Mouse (Mus musculus): ENCODE measurements around the gene Ap1ar. TPM values are rescaled to one million over a fixed set of nuclear protein-coding genes. Genes with fewer than 3 reads are reported as not detected.
A peak's percentile ranks its signal among the peaks of the same experiment; 100 is the strongest.

Ap1ar gene
- polyA plus RNA-seq, 1 experiment from 2014 or later = 105 TPM

- no peaks in the 10 kb centered on the region for H3K27me3 ChIP-seq (replicated peaks)
- no peak overlapping the region for H3K27ac ChIP-seq (replicated peaks)
- peaks cover 61% of the 10 kb centered on the region for H3K36me3 ChIP-seq
- H3K4me1 ChIP-seq = no peaks in the 10 kb centered on the region
- 89% methylated on average over 7 of the region's 7 CpGs for WGBS
- no peaks in the 10 kb centered on the region for H3K9me3 ChIP-seq (replicated peaks)
- H3K4me3 ChIP-seq (replicated peaks) = no peak overlapping the region
- H3K4me2 ChIP-seq = no peak overlapping the region
- H3K9ac ChIP-seq (replicated peaks) = no peak overlapping the region
- no peak for ATAC-seq (ENCODE audit: low FRiP score)
These were observed 28.2 kb downstream of the Ap1ar start for GRCm38 (mm10) chr3:127809103-127809502.

- no peak for ATAC-seq (ENCODE audit: low FRiP score)
- no peak overlapping the region for H3K4me2 ChIP-seq
- peaks cover 49% of the 10 kb centered on the region for H3K36me3 ChIP-seq
- WGBS = 20% methylated on average over 5 of the region's 5 CpGs
- no peaks in the 10 kb centered on the region for H3K9me3 ChIP-seq (replicated peaks)
- no peak overlapping the region for H3K4me3 ChIP-seq (replicated peaks)
- H3K27ac ChIP-seq (replicated peaks) = no peak overlapping the region
- no peaks in the 10 kb centered on the region for H3K4me1 ChIP-seq
- H3K9ac ChIP-seq (replicated peaks) = no peak overlapping the region
- H3K27me3 ChIP-seq (replicated peaks) = no peaks in the 10 kb centered on the region
These were observed 29.5 kb downstream of the Ap1ar start for GRCm38 (mm10) chr3:127807846-127808245.

DNA sequence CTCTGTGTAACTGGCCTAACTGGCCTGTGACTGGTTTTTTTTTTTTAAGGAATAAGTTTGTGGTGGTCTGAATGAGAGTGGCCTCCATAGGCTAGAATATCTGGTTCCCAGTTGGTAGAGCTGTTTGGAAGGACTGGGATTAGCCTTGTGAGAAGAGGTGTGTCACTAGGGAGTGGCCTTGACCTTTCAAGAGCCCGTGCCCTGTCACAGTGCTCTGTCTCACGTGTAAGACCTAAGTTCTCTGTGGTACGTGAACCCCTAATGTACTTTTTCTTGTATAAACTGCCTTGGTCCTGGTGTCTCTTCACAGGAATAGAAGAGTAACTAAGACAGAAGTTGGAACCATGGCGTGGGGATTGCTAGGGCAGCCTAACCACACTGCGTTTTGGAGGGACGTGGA, 31.3 kb downstream of the Ap1ar start:
- Histone ChIP-seq H3K4me1 (no peaks in the 10 kb centered on the region), H3K27me3 (replicated peaks) (no peaks in the 10 kb centered on the region), H3K9me3 (replicated peaks) (no peaks in the 10 kb centered on the region), H3K9ac (replicated peaks) (no peak overlapping the region), H3K27ac (replicated peaks) (no peak overlapping the region), H3K4me3 (replicated peaks) (no peak overlapping the region), H3K36me3 (peaks cover 37% of the 10 kb centered on the region), H3K4me2 (no peak overlapping the region)
- no peak for ATAC-seq (ENCODE audit: low FRiP score)
- WGBS = 96% methylated on average over 6 of the region's 6 CpGs

DNA sequence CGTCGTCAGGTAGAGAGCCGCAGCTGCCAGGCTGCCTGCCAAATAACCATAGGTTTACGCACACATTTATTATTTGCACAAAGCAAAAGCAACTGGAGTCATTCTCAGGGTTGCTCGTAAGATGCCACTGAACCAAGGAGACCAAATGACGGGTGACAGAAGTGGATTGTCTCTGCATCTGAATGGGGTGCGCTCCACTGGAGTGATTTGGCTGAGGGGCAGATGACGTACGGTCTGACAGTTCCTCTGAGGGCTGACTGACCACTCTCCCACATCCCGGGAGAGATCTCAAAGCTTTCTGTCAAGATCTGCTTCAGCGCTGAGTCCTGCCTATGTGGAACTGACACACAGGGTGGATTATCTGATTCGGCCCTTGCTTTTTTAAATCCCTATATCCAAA, 32.3 kb downstream of the Ap1ar start:
- 70% methylated on average over 12 of the region's 12 CpGs for WGBS
- H3K4me2 ChIP-seq = no peak overlapping the region

DNA sequence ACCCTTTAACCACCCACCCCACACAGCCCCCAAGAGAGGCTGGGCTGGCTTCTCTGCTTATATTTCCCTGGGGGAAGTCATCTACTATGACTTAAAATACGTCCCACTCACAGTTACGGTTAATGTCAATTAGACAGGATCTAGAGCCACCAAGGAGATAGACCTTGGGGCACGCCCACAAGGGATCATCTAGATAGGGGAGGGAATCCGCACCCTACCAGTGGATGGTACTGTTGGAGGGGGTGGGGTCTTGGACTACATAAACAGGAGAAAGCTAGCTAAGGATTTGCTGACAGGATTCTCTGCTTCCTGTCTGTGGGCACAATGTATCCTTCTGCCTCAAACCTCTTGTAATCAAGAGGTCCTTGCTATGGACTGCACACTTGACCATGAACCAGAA, 32.9 kb downstream of the Ap1ar start:
- Histone ChIP-seq H3K9me3 (replicated peaks) (no peaks in the 10 kb centered on the region), H3K27me3 (replicated peaks) (no peaks in the 10 kb centered on the region), H3K4me2 (no peak overlapping the region), H3K4me1 (no peaks in the 10 kb centered on the region), H3K4me3 (replicated peaks) (no peak overlapping the region), H3K36me3 (peaks cover 26% of the 10 kb centered on the region), H3K27ac (replicated peaks) (no peak overlapping the region), H3K9ac (replicated peaks) (no peak overlapping the region)
- no peak for ATAC-seq (ENCODE audit: low FRiP score)
- WGBS = 93% methylated on average over 4 of the region's 4 CpGs

More for the DNA sequence above, 32.3 kb downstream of the Ap1ar start:
- no peak overlapping the region for H3K27ac ChIP-seq (replicated peaks)
- no peak overlapping the region for H3K9ac ChIP-seq (replicated peaks)
- H3K9me3 ChIP-seq (replicated peaks) = no peaks in the 10 kb centered on the region
- no peak overlapping the region for H3K4me3 ChIP-seq (replicated peaks)
- no peaks in the 10 kb centered on the region for H3K27me3 ChIP-seq (replicated peaks)
- H3K36me3 ChIP-seq = peaks cover 31% of the 10 kb centered on the region
- ATAC-seq (ENCODE audit: low FRiP score) = no peak
- no peaks in the 10 kb centered on the region for H3K4me1 ChIP-seq

DNA sequence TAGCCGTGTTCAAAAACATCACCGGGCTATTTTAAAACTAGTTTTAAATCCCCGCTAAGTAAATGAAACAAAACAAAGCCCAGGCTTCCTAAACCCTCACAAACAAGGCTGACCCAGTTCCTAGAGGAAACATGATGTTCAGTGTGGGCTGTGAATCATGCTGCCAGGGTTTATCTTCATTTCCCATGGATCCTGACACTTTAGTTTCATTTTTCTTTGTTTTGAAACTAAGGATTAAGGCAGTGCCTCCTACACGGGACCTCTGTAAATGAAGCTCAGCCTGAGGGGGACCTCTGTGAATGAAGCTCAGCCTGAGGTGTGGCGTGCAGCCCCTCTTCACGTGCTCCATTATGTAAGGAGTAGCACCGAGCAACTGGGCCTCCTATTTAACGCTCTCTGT, 34.5 kb downstream of the Ap1ar start:
- 62% methylated on average over 8 of the region's 8 CpGs for WGBS
- no peak overlapping the region for H3K4me2 ChIP-seq
- no peaks in the 10 kb centered on the region for H3K9me3 ChIP-seq (replicated peaks)
- no peaks in the 10 kb centered on the region for H3K27me3 ChIP-seq (replicated peaks)
- no peak overlapping the region for H3K9ac ChIP-seq (replicated peaks)
- peaks cover 10% of the 10 kb centered on the region for H3K36me3 ChIP-seq
- no peak for ATAC-seq (ENCODE audit: low FRiP score)
- H3K4me1 ChIP-seq = no peaks in the 10 kb centered on the region
- H3K27ac ChIP-seq (replicated peaks) = no peak overlapping the region
- H3K4me3 ChIP-seq (replicated peaks) = no peak overlapping the region

GRCm38 (mm10) chr3:127801162-127801561, 36.2 kb downstream of the Ap1ar start:
- 0 out of 2 replicates have a peak, but pooled peaks cover under 1% of the 10 kb centered on the region for H3K36me3 ChIP-seq
- H3K9ac ChIP-seq (replicated peaks) = no peak overlapping the region
- H3K9me3 ChIP-seq (replicated peaks) = no peaks in the 10 kb centered on the region
- no peak overlapping the region for H3K4me3 ChIP-seq (replicated peaks)
- H3K4me1 ChIP-seq = no peaks in the 10 kb centered on the region
- WGBS = 92% methylated on average over 8 of the region's 8 CpGs
- H3K27ac ChIP-seq (replicated peaks) = no peak overlapping the region
- H3K27me3 ChIP-seq (replicated peaks) = no peaks in the 10 kb centered on the region
- no peak overlapping the region for H3K4me2 ChIP-seq
- ATAC-seq (ENCODE audit: low FRiP score) = no peak

GRCm38 (mm10) chr3:127796271-127796670, 41.1 kb downstream of the Ap1ar start:
- H3K27ac ChIP-seq (replicated peaks) = no peak overlapping the region
- H3K9me3 ChIP-seq (replicated peaks) = no peaks in the 10 kb centered on the region
- WGBS = 94% methylated on average over 7 of the region's 7 CpGs
- no peak for ATAC-seq (ENCODE audit: low FRiP score)
- H3K9ac ChIP-seq (replicated peaks) = no peak overlapping the region
- no peak overlapping the region for H3K4me2 ChIP-seq
- H3K4me1 ChIP-seq = peaks cover under 1% of the 10 kb centered on the region
- H3K36me3 ChIP-seq = no peaks in the 10 kb centered on the region
- peaks cover 6% of the 10 kb centered on the region; the same call in 1 of the 2 replicates for H3K27me3 ChIP-seq (replicated peaks)
- no peak overlapping the region for H3K4me3 ChIP-seq (replicated peaks)

- Histone ChIP-seq H3K4me3 (replicated peaks) (no peak overlapping the region), H3K9ac (replicated peaks) (no peak overlapping the region), H3K4me1 (peaks cover 6% of the 10 kb centered on the region), H3K9me3 (replicated peaks) (no peaks in the 10 kb centered on the region), H3K27me3 (replicated peaks) (peaks cover 8% of the 10 kb centered on the region; the same call in 1 of the 2 replicates), H3K27ac (replicated peaks) (no peak overlapping the region), H3K4me2 (no peak overlapping the region), H3K36me3 (no peaks in the 10 kb centered on the region)
- ATAC-seq (ENCODE audit: low FRiP score) = no peak
- whole genome bisulfite sequencing = 97% methylated on average over 3 of the region's 3 CpGs
These were observed 41.6 kb downstream of the Ap1ar start for GRCm38 (mm10) chr3:127795762-127796161.

DNA sequence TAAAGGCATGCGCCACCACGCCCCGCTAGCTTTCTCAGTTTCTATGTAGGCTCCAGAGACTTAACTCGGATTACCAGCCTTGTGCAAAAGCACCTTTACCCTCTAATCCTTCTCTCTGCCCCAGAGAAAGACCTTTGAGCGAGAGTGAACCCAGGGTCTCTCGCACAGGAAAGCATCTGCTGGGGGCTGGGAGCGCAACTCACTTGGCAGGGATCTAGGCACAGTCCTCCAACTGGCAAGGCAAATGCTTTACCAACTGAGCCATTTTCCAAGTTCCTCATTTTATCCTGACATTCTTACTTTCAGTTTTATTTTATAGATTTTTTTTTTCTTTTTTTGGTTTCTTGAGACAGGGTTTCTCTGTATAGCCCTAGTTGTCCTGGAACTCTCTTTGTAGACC, 44.3 kb downstream of the Ap1ar start:
- 88% methylated on average over 7 of the region's 7 CpGs for WGBS
- Histone ChIP-seq H3K9ac (replicated peaks) (no peak overlapping the region), H3K4me1 (peaks cover 22% of the 10 kb centered on the region), H3K27ac (replicated peaks) (no peak overlapping the region), H3K4me2 (no peak overlapping the region), H3K9me3 (replicated peaks) (no peaks in the 10 kb centered on the region), H3K4me3 (replicated peaks) (no peak overlapping the region), H3K36me3 (no peaks in the 10 kb centered on the region), H3K27me3 (replicated peaks) (peaks cover 26% of the 10 kb centered on the region)
- no peak for ATAC-seq (ENCODE audit: low FRiP score)

DNA sequence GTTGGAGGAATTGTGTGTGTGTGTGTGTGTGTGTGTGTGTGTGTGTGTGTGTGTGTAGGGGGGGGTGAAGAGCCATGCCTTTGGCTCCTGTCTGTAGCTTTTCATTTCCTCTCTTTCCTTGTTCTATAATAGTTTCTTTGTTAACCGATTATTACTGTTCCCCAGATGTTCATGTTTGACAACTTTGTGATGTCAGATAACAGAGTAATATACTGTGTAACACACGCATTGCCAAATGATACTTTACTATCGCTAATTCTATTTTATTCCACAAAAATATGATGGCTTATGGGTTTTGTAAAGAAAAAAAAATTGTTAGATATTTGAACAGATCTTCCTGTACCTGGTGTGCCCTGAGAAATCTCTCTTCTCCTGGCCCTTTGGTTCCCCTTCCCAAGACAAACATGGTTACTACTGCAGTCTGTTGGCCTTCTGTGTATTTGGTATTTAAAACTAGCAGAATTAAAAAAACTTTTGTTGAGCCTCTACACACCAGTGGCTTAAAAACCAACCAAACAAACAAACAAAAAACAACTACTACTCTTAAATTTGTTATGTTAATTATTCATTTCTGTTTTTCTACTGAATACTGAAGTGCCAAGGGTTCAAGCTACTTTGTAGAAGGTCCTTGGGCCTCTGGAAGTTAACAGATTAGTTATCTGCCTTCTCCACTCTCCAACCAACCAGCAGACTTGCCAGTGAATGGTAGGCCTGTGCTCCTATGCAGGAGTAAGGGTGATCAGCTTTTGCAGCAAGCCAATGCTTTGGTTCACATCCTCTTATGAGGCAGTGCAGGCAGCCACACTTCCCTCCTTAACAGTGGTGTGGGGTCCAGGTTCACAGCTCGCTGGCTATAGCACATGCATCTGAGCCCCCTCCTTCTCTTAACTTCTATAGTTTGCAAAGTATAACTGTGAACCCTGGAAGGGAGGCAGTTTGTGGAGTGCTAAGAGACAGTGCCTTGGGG, 45.4 kb downstream of the Ap1ar start:
- ATAC-seq (ENCODE audit: low FRiP score) = no peak
- 59% methylated on average over 4 of the region's 4 CpGs for WGBS
- no peak overlapping the region for H3K4me3 ChIP-seq (replicated peaks)
- H3K9ac ChIP-seq (replicated peaks) = no peak overlapping the region
- H3K27ac ChIP-seq (replicated peaks) = no peak overlapping the region
- peaks cover 33% of the 10 kb centered on the region for H3K27me3 ChIP-seq (replicated peaks)
- peaks cover 22% of the 10 kb centered on the region for H3K4me1 ChIP-seq
- H3K4me2 ChIP-seq = peak overlapping the region; percentile 98
- no peaks in the 10 kb centered on the region for H3K9me3 ChIP-seq (replicated peaks)
- H3K36me3 ChIP-seq = no peaks in the 10 kb centered on the region

GRCm38 (mm10) chr3:127791056-127791483, 46.3 kb downstream of the Ap1ar start:
- Histone ChIP-seq H3K4me2 (peak overlapping the region; percentile 98), H3K9me3 (replicated peaks) (no peaks in the 10 kb centered on the region), H3K27me3 (replicated peaks) (peaks cover 36% of the 10 kb centered on the region), H3K4me3 (replicated peaks) (peak overlapping the region; percentile 53), H3K27ac (replicated peaks) (no peak overlapping the region), H3K4me1 (peaks cover 22% of the 10 kb centered on the region), H3K36me3 (no peaks in the 10 kb centered on the region), H3K9ac (replicated peaks) (peak overlapping the region; percentile 51; the same call in 1 of the 2 replicates)
- 2% methylated on average over 15 of the region's 15 CpGs for WGBS
- ATAC-seq (ENCODE audit: low FRiP score) = no peak
